Mouse (Mus musculus): ENCODE results near the gene Lrmp.

Gene Lrmp

GRCm38 (mm10) chr6:145136831-145137230 is 21.4 kb downstream of the Lrmp start:
- DNase-seq (ENCODE audit: low spot score in 2 of 2) = no peak

GRCm38 (mm10) chr6:145139236-145139635 is 23.8 kb downstream of the Lrmp start:
- DNase-seq (ENCODE audit: low spot score in 2 of 2) = no peak

- DNase-seq (ENCODE audit: low spot score in 2 of 2) = no peak
Measured at GRCm38 (mm10) chr6:145139776-145140475, 24.5 kb downstream of the Lrmp start.

- DNase-seq (ENCODE audit: low spot score in 2 of 2) = no peak
Measured at GRCm38 (mm10) chr6:145140706-145141105, 25.3 kb downstream of the Lrmp start.

GRCm38 (mm10) chr6:145141827-145142226 is 26.4 kb downstream of the Lrmp start:
- no peak for DNase-seq (ENCODE audit: low spot score in 2 of 2)

GRCm38 (mm10) chr6:145145173-145145572 is 29.7 kb downstream of the Lrmp start:
- no peak for DNase-seq (ENCODE audit: low spot score in 2 of 2)

GRCm38 (mm10) chr6:145147716-145148115 is 32.3 kb downstream of the Lrmp start:
- no peak for DNase-seq (ENCODE audit: low spot score in 2 of 2)

GRCm38 (mm10) chr6:145149054-145149453 is 33.6 kb downstream of the Lrmp start:
- DNase-seq (ENCODE audit: low spot score in 2 of 2) = no peak

GRCm38 (mm10) chr6:145158619-145159018 is 43.2 kb downstream of the Lrmp start:
- no peak for DNase-seq (ENCODE audit: low spot score in 2 of 2)

- DNase-seq (ENCODE audit: low spot score in 2 of 2) = no peak
Measured at GRCm38 (mm10) chr6:145160581-145160980, 45.1 kb downstream of the Lrmp start.

- DNase-seq (ENCODE audit: low spot score in 2 of 2) = no peak
Measured at GRCm38 (mm10) chr6:145171892-145172606, 56.6 kb downstream of the Lrmp start.

- no peak for DNase-seq (ENCODE audit: low spot score in 2 of 2)
Measured at GRCm38 (mm10) chr6:145173781-145174191, 58.3 kb downstream of the Lrmp start.

- DNase-seq (ENCODE audit: low spot score in 2 of 2) = no peak
Measured at GRCm38 (mm10) chr6:145175571-145175981, 60.1 kb downstream of the Lrmp start.

GRCm38 (mm10) chr6:145176474-145176873 is 61.0 kb downstream of the Lrmp start:
- no peak for DNase-seq (ENCODE audit: low spot score in 2 of 2)

- peak; percentile 44 to 83 for DNase-seq (ENCODE audit: low spot score in 2 of 2)
Measured at GRCm38 (mm10) chr6:145179665-145180064, 64.2 kb downstream of the Lrmp start.

GRCm38 (mm10) chr6:145182044-145182443 is 66.6 kb downstream of the Lrmp start:
- no peak for DNase-seq (ENCODE audit: low spot score in 2 of 2)

- no peak for DNase-seq (ENCODE audit: low spot score in 2 of 2)
Measured at GRCm38 (mm10) chr6:145186096-145186495, 70.6 kb downstream of the Lrmp start.

GRCm38 (mm10) chr6:145187093-145188088 is 71.9 kb downstream of the Lrmp start:
- peak in 1 of 2 experiments; percentile 30 for DNase-seq (ENCODE audit: low spot score in 2 of 2)

GRCm38 (mm10) chr6:145193038-145193437 is 77.6 kb downstream of the Lrmp start:
- no peak for DNase-seq (ENCODE audit: low spot score in 2 of 2)

GRCm38 (mm10) chr6:145193446-145193845 is 78.0 kb downstream of the Lrmp start:
- DNase-seq (ENCODE audit: low spot score in 2 of 2) = peak in 1 of 2 experiments; percentile 31

GRCm38 (mm10) chr6:145197949-145198686 is 82.7 kb downstream of the Lrmp start:
- no peak for DNase-seq (ENCODE audit: low spot score in 2 of 2)

Measured in spleen, postnatal 10 days (tissue).